Comparison of ENCODE assay signal across 34 mouse cellular contexts in genomic region chr9:46224101-46224500, GRCm38 (mm10). TPM values are rescaled to one million over a fixed set of nuclear protein-coding genes. Genes with fewer than 3 reads are reported as not detected.
A peak's percentile ranks its signal among the peaks of the same experiment; 100 is the strongest.
DNase-seq lines count a peak whose midpoint lies in the region; ATAC-seq and TF ChIP-seq lines count a peak whose summit lies in the region.
"Had no signal": no experiment of that assay in that cellular context is flagged by ENCODE, and none has a peak within 500 bp of the region (broad histone marks: within the 10 kb centered on the region; RNA-seq: fewer than 3 reads in every experiment).

No protein-coding gene starts in this region.

- H3K9ac ChIP-seq in liver, embryonic 16.5 days (ENCODE audit: low read depth, low read length), result no peak overlapping the region
- no peak overlapping the region for H3K9ac ChIP-seq in liver, embryonic 12.5 days
- 0 out of 2 replicates have a peak overlapping the region, but pooled peaks have one; percentile 39 for H3K9ac ChIP-seq in intestine, embryonic 16.5 days (ENCODE audit: low read depth, low read length)
- no peak overlapping the region for H3K9ac ChIP-seq in hindbrain, embryonic 12.5 days
- H3K9ac ChIP-seq: embryonic facial prominence, embryonic 12.5 days; embryonic facial prominence, embryonic 15.5 days; forebrain, postnatal 0 days; heart, embryonic 13.5 days; hindbrain, embryonic 15.5 days had no signal

- H3K27me3 ChIP-seq in liver, embryonic 16.5 days (ENCODE audit: control insufficient read depth, insufficient read depth, low read depth, low read length), result no peaks in the 10 kb centered on the region
- H3K27me3 ChIP-seq in liver, embryonic 12.5 days (replicated peaks), result no peaks in the 10 kb centered on the region
- H3K27me3 ChIP-seq in intestine, embryonic 16.5 days (replicated peaks; ENCODE audit: control insufficient read depth, insufficient read depth, low read length), result no peaks in the 10 kb centered on the region
- H3K27me3 ChIP-seq in small intestine, adult 2 months (ENCODE audit: control insufficient read depth, insufficient read depth, low read length), result no peaks in the 10 kb centered on the region
- H3K27me3 ChIP-seq in hindbrain, embryonic 12.5 days, result no peaks in the 10 kb centered on the region
- H3K27me3 ChIP-seq: embryonic facial prominence, embryonic 12.5 days; embryonic facial prominence, embryonic 15.5 days; hindbrain, embryonic 15.5 days; Patski had no signal

- TF ChIP-seq POLR2A in small intestine, adult 2 months (IDR thresholded peaks at IDR 0.05; ENCODE audit: low read depth, low read length), result no peak

- ATAC-seq in liver, embryonic 16.5 days (ENCODE audit: low read depth), result no peak
- no peak for ATAC-seq in liver, embryonic 12.5 days
- peak; percentile 78 for ATAC-seq in intestine, embryonic 16.5 days
- no peak for ATAC-seq in hindbrain, embryonic 12.5 days (ENCODE audit: low FRiP score)
- ATAC-seq: forebrain, embryonic 14.5 days; forebrain, postnatal 0 days; Patski had no signal

- peak; percentile 47 for DNase-seq in kidney, adult 9 months
- DNase-seq in kidney, adult 11 months, result no peak
- no peak for DNase-seq in layer of hippocampus, adult 18-20 months (ENCODE audit: low spot score in 2 of 2)
- DNase-seq: adrenal gland, postnatal 10 days; adrenal gland, postnatal 36 days; B cell, adult 2 months; cerebellum, adult 18-20 months; cerebellum, adult 9-10 months; cerebellum, postnatal 25 days; forebrain, postnatal 0 days; gastrocnemius, postnatal 10 days; gastrocnemius, postnatal 36 days; heart, adult 2 months; heart, postnatal 14 days; heart, postnatal 4 days had no signal

- no peak for TF ChIP-seq CTCF in small intestine, adult 2 months (IDR thresholded peaks at IDR 0.05; ENCODE audit: extremely low read depth, insufficient read length, insufficient replicate concordance, low read depth, low read length)

- no peaks in the 10 kb centered on the region for H3K9me3 ChIP-seq in liver, embryonic 16.5 days (replicated peaks; ENCODE audit: control insufficient read depth, low read length)
- no peaks in the 10 kb centered on the region for H3K9me3 ChIP-seq in liver, embryonic 12.5 days (replicated peaks)
- H3K9me3 ChIP-seq in intestine, embryonic 16.5 days (ENCODE audit: control insufficient read depth, low read length), result no peaks in the 10 kb centered on the region
- H3K9me3 ChIP-seq in hindbrain, embryonic 12.5 days (replicated peaks), result no peaks in the 10 kb centered on the region
- H3K9me3 ChIP-seq: embryonic facial prominence, embryonic 12.5 days; embryonic facial prominence, embryonic 15.5 days; G1E; heart, embryonic 10.5 days; heart, embryonic 13.5 days; hindbrain, embryonic 15.5 days had no signal

- 59% methylated on average over 3 of the region's 3 CpGs for WGBS in liver, embryonic 16.5 days (ENCODE audit: insufficient replicate concordance)
- WGBS in liver, embryonic 12.5 days (ENCODE audit: insufficient replicate concordance), result 75% methylated on average over 3 of the region's 3 CpGs
- 57% methylated on average over 3 of the region's 3 CpGs for WGBS in intestine, embryonic 16.5 days
- WGBS in small intestine, adult 2 months, result 24% methylated on average over 3 of the region's 3 CpGs
- 89% methylated on average over 3 of the region's 3 CpGs for WGBS in hindbrain, embryonic 12.5 days

- peak overlapping the region; percentile 35; the same call in 1 of the 2 replicates for H3K27ac ChIP-seq in liver, embryonic 16.5 days (ENCODE audit: low read length)
- H3K27ac ChIP-seq in liver, embryonic 12.5 days, result no peak overlapping the region
- H3K27ac ChIP-seq in intestine, embryonic 16.5 days (ENCODE audit: low read length), result peak overlapping the region; percentile 84
- H3K27ac ChIP-seq in small intestine, adult 2 months (ENCODE audit: insufficient read depth, low read depth, low read length), result peak overlapping the region; percentile 99
- H3K27ac ChIP-seq in hindbrain, embryonic 12.5 days, result no peak overlapping the region
- H3K27ac ChIP-seq: embryonic facial prominence, embryonic 12.5 days; embryonic facial prominence, embryonic 15.5 days; heart, embryonic 10.5 days; heart, embryonic 13.5 days; hindbrain, embryonic 15.5 days had no signal

- peaks cover 4% of the 10 kb centered on the region for H3K4me1 ChIP-seq in liver, embryonic 16.5 days (ENCODE audit: control insufficient read depth, low read depth, low read length)
- H3K4me1 ChIP-seq in liver, embryonic 12.5 days, result peaks cover 32% of the 10 kb centered on the region
- H3K4me1 ChIP-seq in intestine, embryonic 16.5 days (ENCODE audit: control insufficient read depth, insufficient read depth, low read length), result peaks cover 10% of the 10 kb centered on the region; the same call in 1 of the 2 replicates
- peaks cover 50% of the 10 kb centered on the region for H3K4me1 ChIP-seq in small intestine, adult 2 months (ENCODE audit: control insufficient read depth, insufficient read depth, insufficient read length, low read length)
- no peaks in the 10 kb centered on the region for H3K4me1 ChIP-seq in hindbrain, embryonic 12.5 days
- H3K4me1 ChIP-seq: embryonic facial prominence, embryonic 12.5 days; embryonic facial prominence, embryonic 15.5 days; hindbrain, embryonic 15.5 days had no signal

- no peaks in the 10 kb centered on the region for H3K36me3 ChIP-seq in liver, embryonic 16.5 days (ENCODE audit: control insufficient read depth, insufficient read depth)
- peaks cover 38% of the 10 kb centered on the region for H3K36me3 ChIP-seq in liver, embryonic 12.5 days
- H3K36me3 ChIP-seq in intestine, embryonic 16.5 days (ENCODE audit: control insufficient read depth, insufficient read depth, low read length), result 0 out of 2 replicates have a peak, but pooled peaks cover 6% of the 10 kb centered on the region
- H3K36me3 ChIP-seq in small intestine, adult 2 months (ENCODE audit: control insufficient read depth, insufficient read depth, low read length), result peaks cover 31% of the 10 kb centered on the region
- peaks cover 36% of the 10 kb centered on the region for H3K36me3 ChIP-seq in hindbrain, embryonic 12.5 days

- H3K4me3 ChIP-seq in liver, embryonic 16.5 days (ENCODE audit: low read depth, low read length), result no peak overlapping the region
- no peak overlapping the region for H3K4me3 ChIP-seq in liver, embryonic 12.5 days
- H3K4me3 ChIP-seq in intestine, embryonic 16.5 days (ENCODE audit: low read length), result no peak overlapping the region
- H3K4me3 ChIP-seq in small intestine, adult 2 months (ENCODE audit: low read depth, low read length), result 0 out of 2 replicates have a peak overlapping the region, but pooled peaks have one; percentile 14
- no peak overlapping the region for H3K4me3 ChIP-seq in hindbrain, embryonic 12.5 days
- H3K4me3 ChIP-seq: embryonic facial prominence, embryonic 12.5 days; embryonic facial prominence, embryonic 15.5 days; heart, adult 2 months; heart, embryonic 10.5 days; heart, embryonic 13.5 days; hindbrain, embryonic 15.5 days had no signal

- no peak overlapping the region for H3K4me2 ChIP-seq in liver, embryonic 16.5 days (ENCODE audit: low read depth, low read length)
- H3K4me2 ChIP-seq in liver, embryonic 12.5 days, result no peak overlapping the region
- no peak overlapping the region for H3K4me2 ChIP-seq in intestine, embryonic 16.5 days (ENCODE audit: low read depth, low read length)
- H3K4me2 ChIP-seq in hindbrain, embryonic 12.5 days (replicated peaks), result no peak overlapping the region
- H3K4me2 ChIP-seq: embryonic facial prominence, embryonic 12.5 days; embryonic facial prominence, embryonic 15.5 days; heart, embryonic 13.5 days; hindbrain, embryonic 15.5 days had no signal

RNA-seq across cellular contexts. Expression of gene Apoa1, which starts 4.3 kb away (rescaled TPM):
- 6,810 and 7,451 TPM in 2 replicates for polyA plus RNA-seq in liver, embryonic 16.5 days (2015; fragmentation: Nextera tagmentation; extraction: Ambion mirVana)
- 1,440 and 1,454 TPM in 2 replicates for polyA plus RNA-seq in liver, embryonic 12.5 days (2016; fragmentation: Nextera tagmentation; extraction: Ambion mirVana)
- 3,214 and 4,275 TPM in 2 replicates for polyA plus RNA-seq in intestine, embryonic 16.5 days (2015; fragmentation: Nextera tagmentation; extraction: Ambion mirVana)
- polyA plus RNA-seq in small intestine, adult 2 months (2012; rRNA removed), result 3,178 and 15,923 TPM in 2 replicates
- total RNA-seq in layer of hippocampus, adult 18-20 months (2021), result 1 to 10 TPM in 1 of 2 experiments, under 1 TPM in 1; 0.32 to 1.1 TPM
- 1.7 and 1.8 TPM in 2 replicates for polyA plus RNA-seq in hindbrain, embryonic 12.5 days (2016; fragmentation: Nextera tagmentation; extraction: Ambion mirVana)
- total RNA-seq: CH12.LX; common myeloid progenitor, adult 5-6 weeks; G1E; granulocyte monocyte progenitor cell, adult 5-6 weeks; heart, adult 2 months had no signal
- polyA plus RNA-seq: Patski had no signal

RNA-seq across cellular contexts. Expression of gene Apoc3, which starts 11.3 kb away (rescaled TPM):
- 9.3 and 14.0 TPM in 2 replicates for polyA plus RNA-seq in liver, embryonic 16.5 days (2015; fragmentation: Nextera tagmentation; extraction: Ambion mirVana)
- 2.1 and 2.4 TPM in 2 replicates for polyA plus RNA-seq in liver, embryonic 12.5 days (2016; fragmentation: Nextera tagmentation; extraction: Ambion mirVana)
- polyA plus RNA-seq in intestine, embryonic 16.5 days (2015; fragmentation: Nextera tagmentation; extraction: Ambion mirVana), result 590 and 929 TPM in 2 replicates
- polyA plus RNA-seq in small intestine, adult 2 months (2012; rRNA removed), result 1,107 and 4,906 TPM in 2 replicates
- 1 to 10 TPM in 1 of 2 experiments, under 1 TPM in 1; 0.84 to 1.2 TPM for total RNA-seq in layer of hippocampus, adult 18-20 months (2021)
- polyA plus RNA-seq in hindbrain, embryonic 12.5 days (2016; fragmentation: Nextera tagmentation; extraction: Ambion mirVana), result not detected in 2 replicates
- total RNA-seq: CH12.LX; common myeloid progenitor, adult 5-6 weeks; forebrain, postnatal 0 days; gastrocnemius, postnatal 10 days; granulocyte monocyte progenitor cell, adult 5-6 weeks; heart, adult 2 months; heart, postnatal 14 days; heart, postnatal 4 days had no signal
- polyA plus RNA-seq: embryonic facial prominence, embryonic 12.5 days; embryonic facial prominence, embryonic 15.5 days; forebrain, embryonic 11.5 days; forebrain, embryonic 14.5 days; G1E; heart, embryonic 10.5 days; heart, embryonic 13.5 days; hindbrain, embryonic 11.5 days; hindbrain, embryonic 15.5 days; Patski had no signal

RNA-seq across cellular contexts. Expression of gene Apoa4, which starts 16.4 kb away (rescaled TPM):
- 0.07 and 14.5 TPM in 2 replicates for polyA plus RNA-seq in liver, embryonic 16.5 days (2015; fragmentation: Nextera tagmentation; extraction: Ambion mirVana)
- polyA plus RNA-seq in liver, embryonic 12.5 days (2016; fragmentation: Nextera tagmentation; extraction: Ambion mirVana), result not detected in 2 replicates
- polyA plus RNA-seq in intestine, embryonic 16.5 days (2015; fragmentation: Nextera tagmentation; extraction: Ambion mirVana), result 1,729 and 3,070 TPM in 2 replicates
- polyA plus RNA-seq in small intestine, adult 2 months (2012; rRNA removed), result 2,388 and 5,196 TPM in 2 replicates
- not detected for total RNA-seq in layer of hippocampus, adult 18-20 months (2021)
- not detected in 2 replicates for polyA plus RNA-seq in hindbrain, embryonic 12.5 days (2016; fragmentation: Nextera tagmentation; extraction: Ambion mirVana)
- total RNA-seq: CH12.LX; common myeloid progenitor, adult 5-6 weeks; forebrain, postnatal 0 days; G1E; gastrocnemius, postnatal 10 days; gastrocnemius, postnatal 36 days; granulocyte monocyte progenitor cell, adult 5-6 weeks; heart, adult 2 months; heart, postnatal 4 days had no signal
- polyA plus RNA-seq: embryonic facial prominence, embryonic 12.5 days; forebrain, embryonic 11.5 days; forebrain, embryonic 14.5 days; forebrain, postnatal 0 days; G1E; heart, embryonic 13.5 days; hindbrain, embryonic 11.5 days; hindbrain, embryonic 15.5 days; Patski had no signal

RNA-seq across cellular contexts. Expression of gene Apoa5, which starts 44.3 kb away (rescaled TPM):
- 0.67 and 1.1 TPM in 2 replicates for polyA plus RNA-seq in liver, embryonic 16.5 days (2015; fragmentation: Nextera tagmentation; extraction: Ambion mirVana)
- polyA plus RNA-seq in liver, embryonic 12.5 days (2016; fragmentation: Nextera tagmentation; extraction: Ambion mirVana), result 0.25 and 0.33 TPM in 2 replicates
- polyA plus RNA-seq in intestine, embryonic 16.5 days (2015; fragmentation: Nextera tagmentation; extraction: Ambion mirVana), result 0.33 and 0.35 TPM in 2 replicates
- polyA plus RNA-seq in small intestine, adult 2 months (2012; rRNA removed), result 0.88 and 1.1 TPM in 2 replicates
- total RNA-seq in layer of hippocampus, adult 18-20 months (2021), result not detected
- 0.19 TPM in 1 of 2 replicates, not detected in the other for polyA plus RNA-seq in hindbrain, embryonic 12.5 days (2016; fragmentation: Nextera tagmentation; extraction: Ambion mirVana)
- total RNA-seq: common myeloid progenitor, adult 5-6 weeks; forebrain, postnatal 0 days; gastrocnemius, postnatal 10 days; granulocyte monocyte progenitor cell, adult 5-6 weeks; heart, adult 2 months; heart, postnatal 14 days; heart, postnatal 4 days had no signal
- polyA plus RNA-seq: embryonic facial prominence, embryonic 12.5 days; embryonic facial prominence, embryonic 15.5 days; forebrain, embryonic 11.5 days; forebrain, embryonic 14.5 days; forebrain, postnatal 0 days; G1E; heart, adult 2 months; heart, embryonic 13.5 days; heart, embryonic 16.5 days; hindbrain, embryonic 11.5 days; hindbrain, embryonic 15.5 days; Patski had no signal

RNA-seq across cellular contexts. Expression of gene Zpr1, which starts 48.8 kb away (rescaled TPM):
- polyA plus RNA-seq in liver, embryonic 16.5 days (2015; fragmentation: Nextera tagmentation; extraction: Ambion mirVana), result 20.5 and 23.6 TPM in 2 replicates
- 55.4 and 56.0 TPM in 2 replicates for polyA plus RNA-seq in liver, embryonic 12.5 days (2016; fragmentation: Nextera tagmentation; extraction: Ambion mirVana)
- 47.6 and 50.0 TPM in 2 replicates for polyA plus RNA-seq in intestine, embryonic 16.5 days (2015; fragmentation: Nextera tagmentation; extraction: Ambion mirVana)
- polyA plus RNA-seq in small intestine, adult 2 months (2012; rRNA removed), result 6.4 and 11.2 TPM in 2 replicates
- 10 to 100 TPM; 35.8 to 39.5 TPM for total RNA-seq in layer of hippocampus, adult 18-20 months (2021)
- polyA plus RNA-seq in hindbrain, embryonic 12.5 days (2016; fragmentation: Nextera tagmentation; extraction: Ambion mirVana), result 55.0 and 59.8 TPM in 2 replicates

Comparison
In these comparisons a context has a peak if more than half of its experiments do, and no peak if none do; other contexts are left out.
1. H3K27ac ChIP-seq: peak in liver, embryonic 16.5 days (single experiment), intestine, embryonic 16.5 days (single experiment) and small intestine, adult 2 months (single experiment); none in liver, embryonic 12.5 days (single experiment) and hindbrain, embryonic 12.5 days (single experiment).
2. RNA of gene Apoa1, which starts 4.3 kb away (polyA plus RNA-seq): 3,178 to 15,923 TPM in small intestine, adult 2 months, 6,810 to 7,451 TPM in liver, embryonic 16.5 days, 3,214 to 4,275 TPM in intestine, embryonic 16.5 days and 1,440 to 1,454 TPM in liver, embryonic 12.5 days; 1.7 to 1.8 TPM in hindbrain, embryonic 12.5 days; every median in the first group is over 100 times any median in the second.
3. RNA of gene Apoc3, which starts 11.3 kb away (polyA plus RNA-seq): 1,107 to 4,906 TPM in small intestine, adult 2 months and 590 to 929 TPM in intestine, embryonic 16.5 days; 9.3 to 14.0 TPM in liver, embryonic 16.5 days, 2.1 to 2.4 TPM in liver, embryonic 12.5 days and not detected in hindbrain, embryonic 12.5 days; every median in the first group is over 10 times any median in the second.
4. RNA of gene Apoa4, which starts 16.4 kb away (polyA plus RNA-seq): 2,388 to 5,196 TPM in small intestine, adult 2 months and 1,729 to 3,070 TPM in intestine, embryonic 16.5 days; 0.07 to 14.5 TPM in liver, embryonic 16.5 days, not detected in liver, embryonic 12.5 days and not detected in hindbrain, embryonic 12.5 days; every median in the first group is over 100 times any median in the second.